Mouse (Mus musculus) hindbrain, postnatal 0 days (tissue): ENCODE results near the gene Scg5. TPM values are rescaled to one million over a fixed set of nuclear protein-coding genes. Genes with fewer than 3 reads are reported as not detected.

Source experiments
- ATAC-seq: fragments of 200-750 bp; cut with Nextera tagmentation; 2 replicates; pipeline ENCODE4 v1.8.0; 2017; ENCODE audit warnings: mild to moderate bottlenecking, moderate TSS enrichment, moderate library complexity
- DNase-seq: peaks from one replicate; pipeline ENCODE4 v3.0.0-alpha.2; 2015; ENCODE audit warnings: low spot score
- H3K27ac ChIP-seq: fragments of 300-500 bp; sonication (generic); 2 replicates; pipeline ENCODE4 v1.5.1; 2014; ENCODE audit warnings: mild to moderate bottlenecking
- H3K27me3 ChIP-seq: fragments of 300-500 bp; sonication (generic); 2 replicates; pipeline ENCODE4 v1.6.1; 2014; ENCODE audit warnings: low read length, mixed read lengths; ENCODE audit not compliant: insufficient read depth
- H3K36me3 ChIP-seq: fragments of 300-500 bp; sonication (generic); 2 replicates; pipeline ENCODE4 v1.6.1; 2014; ENCODE audit warnings: low read length, mixed read lengths; ENCODE audit not compliant: insufficient read depth
- H3K4me1 ChIP-seq: fragments of 300-500 bp; sonication (generic); 2 replicates; pipeline ENCODE4 v1.6.1; 2014; ENCODE audit warnings: antibody characterized with exemption, low read length, mixed read lengths; ENCODE audit not compliant: insufficient read depth
- H3K4me2 ChIP-seq: fragments of 300-500 bp; sonication (generic); 2 replicates; pipeline ENCODE4 v1.6.1; 2014; ENCODE audit warnings: low read depth, mild to moderate bottlenecking, low read length, moderate library complexity, mixed read lengths
- H3K4me3 ChIP-seq: fragments of 300-500 bp; sonication (generic); 2 replicates; pipeline ENCODE4 v1.5.1; 2014; ENCODE audit warnings: low read length
- H3K9ac ChIP-seq: fragments of 300-500 bp; sonication (generic); replicated peaks from 2 replicates; pipeline ENCODE4 v1.6.1; 2014; ENCODE audit warnings: mild to moderate bottlenecking, low read length, moderate library complexity, mixed read lengths
- H3K9me3 ChIP-seq: fragments of 300-500 bp; sonication (generic); 2 replicates; pipeline ENCODE4 v1.6.1; 2016; ENCODE audit warnings: low read length, mixed read lengths
- CTCF ChIP-seq: IDR thresholded peaks from 2 replicates; pipeline ENCODE4 v1.5.1; 2016; ENCODE audit warnings: antibody characterized with exemption, control low read depth, low read depth
- WGBS: fragments of 180-500 bp; shearing (Covaris S2); extraction: QIAGEN DNeasy Blood & Tissue Kit; methylation state at CpG from one replicate; pipeline ENCODE4 v1.1.7; 2014; 5-methylcytosine and 5-hydroxymethylcytosine counted together
- polyA plus RNA-seq: library from polyadenylated mRNA; unstranded; fragments of >200 nt; fragmentation: Nextera tagmentation; extraction: Ambion mirVana; gene quantifications from 2 replicates; pipeline ENCODE4 v1.2.1, GENCODE M21; 2015
- total RNA-seq: library from RNA; depleted of rRNA; stranded (reverse); fragments of >200 nt; gene quantifications from 2 replicates; pipeline ENCODE4 v1.2.3, GENCODE M21; 2014; rRNA removed

Scg5 gene
- 202 and 203 TPM in 2 replicates for total RNA-seq
- 348 and 362 TPM in 2 replicates for polyA plus RNA-seq

DNA sequence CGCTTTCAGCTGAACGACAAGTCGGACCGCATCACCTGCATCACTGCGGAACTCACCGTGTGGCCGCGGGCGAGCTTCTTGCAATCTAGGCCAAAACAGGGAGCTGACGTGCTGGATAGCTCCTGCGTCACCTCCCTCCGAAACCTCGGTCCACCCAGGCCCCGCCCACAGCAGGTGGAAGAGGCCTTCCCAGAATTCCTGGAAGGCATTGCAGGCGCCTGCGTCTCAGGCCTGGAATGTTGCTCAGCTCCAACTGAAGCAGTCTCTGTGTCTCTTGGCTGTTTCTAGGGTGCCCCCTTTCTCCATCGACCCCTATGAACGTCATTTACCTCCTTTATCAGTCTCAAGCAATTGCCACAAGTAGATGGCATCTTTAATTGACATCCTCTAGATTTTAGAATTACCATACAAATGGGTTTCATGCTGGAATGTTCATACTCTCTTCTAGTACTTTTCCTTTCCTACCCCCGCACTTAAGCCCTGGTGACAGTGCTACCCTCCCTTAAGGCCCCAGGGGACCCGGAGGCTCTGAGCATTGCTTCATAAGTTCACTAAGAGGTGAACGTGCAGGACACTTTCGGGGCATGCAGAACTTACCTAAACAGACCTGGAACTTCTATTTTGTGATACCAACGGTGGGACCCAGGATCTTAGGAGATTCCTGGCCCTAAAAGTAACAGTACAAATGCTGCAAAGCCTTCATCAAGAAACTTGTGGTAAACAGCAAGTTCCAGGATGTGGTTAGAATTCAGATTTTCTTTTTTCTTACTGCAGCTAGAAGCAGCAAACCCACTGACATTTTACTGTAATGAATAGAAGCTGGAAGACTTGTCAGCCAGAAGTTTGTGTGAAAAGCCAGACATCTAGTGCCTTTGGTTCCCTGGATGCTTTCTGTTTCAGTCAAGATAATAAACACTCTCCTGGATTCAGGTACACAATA lies at the start of gene Scg5:
Gene Scg5, minus strand, starts transcription at position 179 of the 940 bp plus-strand sequence.
- WGBS: 12% methylated on average over 23 of the region's 23 CpGs
- peak within 1 kb of the TSS; percentile 49 for H3K4me3 ChIP-seq
- peak within 1 kb of the TSS; percentile 93 for H3K27ac ChIP-seq
- peak; percentile 97 for ATAC-seq
- no peaks in the 10 kb centered on the region for H3K9me3 ChIP-seq
- 0 out of 2 replicates have a peak, but pooled peaks have one; percentile 6 for TF ChIP-seq CTCF
- peaks cover 5% of the 10 kb centered on the region; the same call in 1 of the 2 replicates for H3K36me3 ChIP-seq
- peak within 1 kb of the TSS; percentile 66 for H3K9ac ChIP-seq
- H3K4me2 ChIP-seq: peak within 1 kb of the TSS; percentile 71
- peak; percentile 96 for DNase-seq
- no peaks in the 10 kb centered on the region for H3K27me3 ChIP-seq
- peaks cover 21% of the 10 kb centered on the region for H3K4me1 ChIP-seq

DNA sequence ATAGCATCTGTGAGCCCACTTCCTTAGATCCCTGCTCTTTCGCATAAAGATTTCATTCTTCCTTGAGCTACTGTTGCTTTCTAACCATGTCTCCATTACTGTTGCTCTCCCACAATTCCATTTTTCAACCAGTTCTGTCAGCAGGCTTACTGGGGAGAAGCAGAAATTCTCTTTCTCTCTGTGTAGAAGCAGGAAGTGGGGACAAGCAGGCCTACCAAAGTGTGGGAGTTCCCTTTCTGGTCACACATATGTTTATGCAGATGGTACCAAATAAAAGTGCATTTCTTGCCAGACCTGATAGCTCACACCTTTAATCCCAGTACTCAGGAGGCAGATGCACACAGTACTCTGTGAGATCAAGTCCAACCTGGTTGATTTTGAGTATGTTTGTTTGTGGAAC lies 41.2 kb upstream of the Scg5 start:
- DNase-seq (no peak), ATAC-seq (no peak)
- Histone ChIP-seq H3K27ac (no peak overlapping the region), H3K9ac (no peak overlapping the region), H3K4me3 (no peak overlapping the region), H3K9me3 (no peaks in the 10 kb centered on the region), H3K36me3 (no peaks in the 10 kb centered on the region), H3K4me1 (no peaks in the 10 kb centered on the region), H3K4me2 (no peak overlapping the region), H3K27me3 (no peaks in the 10 kb centered on the region)
- WGBS: 88% methylated on average over 1 of the region's 1 CpGs
- TF ChIP-seq CTCF: no peak

DNA sequence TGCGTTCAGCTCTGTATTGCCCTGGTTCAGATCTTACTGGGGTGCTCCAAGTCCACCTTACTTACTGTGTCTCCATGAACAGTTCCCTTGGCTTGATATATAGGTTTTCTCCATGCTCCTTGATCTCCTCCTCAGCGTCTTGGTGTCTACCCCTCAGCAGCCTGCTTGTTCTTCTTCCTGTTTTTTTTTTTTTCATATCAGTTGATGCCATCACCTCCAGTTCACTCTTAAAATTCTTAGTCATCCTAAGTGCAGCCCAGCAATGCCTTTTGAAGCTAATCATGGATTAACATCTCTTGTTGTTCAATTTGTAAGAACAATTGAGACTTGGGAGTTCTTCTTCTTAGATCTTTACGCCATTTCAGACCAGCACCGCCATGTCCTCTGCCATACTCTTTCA lies 39.5 kb upstream of the Scg5 start:
- Histone ChIP-seq H3K4me1 (no peaks in the 10 kb centered on the region), H3K27ac (no peak overlapping the region), H3K36me3 (no peaks in the 10 kb centered on the region), H3K4me3 (no peak overlapping the region), H3K27me3 (no peaks in the 10 kb centered on the region), H3K9me3 (no peaks in the 10 kb centered on the region), H3K4me2 (no peak overlapping the region), H3K9ac (no peak overlapping the region)
- DNase-seq (no peak), ATAC-seq (no peak)
- TF ChIP-seq CTCF: no peak
- WGBS: 79% methylated on average over 4 of the region's 4 CpGs

DNA sequence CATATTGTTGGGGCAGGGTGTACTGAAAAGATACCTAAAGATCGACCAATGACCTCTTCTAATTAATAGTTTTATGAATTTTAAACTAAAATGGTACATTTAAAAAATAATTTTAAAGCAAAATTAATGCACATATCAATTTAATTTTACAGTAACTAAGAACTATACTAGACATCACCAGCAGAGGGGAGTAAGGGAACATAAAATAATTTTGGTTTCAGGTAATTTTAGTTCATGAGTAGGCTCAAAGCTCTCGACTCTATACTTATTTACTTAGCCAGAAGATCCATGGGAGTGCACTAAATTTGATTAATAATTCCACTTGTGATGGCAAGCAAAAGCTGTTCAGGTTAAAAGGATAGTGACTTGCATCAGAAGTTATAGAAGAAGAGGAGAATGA lies 37.2 kb upstream of the Scg5 start:
- Histone ChIP-seq H3K4me1 (no peaks in the 10 kb centered on the region), H3K36me3 (no peaks in the 10 kb centered on the region), H3K4me2 (no peak overlapping the region), H3K27ac (no peak overlapping the region), H3K9ac (no peak overlapping the region), H3K27me3 (no peaks in the 10 kb centered on the region), H3K4me3 (no peak overlapping the region), H3K9me3 (no peaks in the 10 kb centered on the region)
- TF ChIP-seq CTCF: peak; percentile 60
- WGBS: 33% methylated on average over 2 of the region's 2 CpGs
- DNase-seq (peak; percentile 56), ATAC-seq (no peak)

DNA sequence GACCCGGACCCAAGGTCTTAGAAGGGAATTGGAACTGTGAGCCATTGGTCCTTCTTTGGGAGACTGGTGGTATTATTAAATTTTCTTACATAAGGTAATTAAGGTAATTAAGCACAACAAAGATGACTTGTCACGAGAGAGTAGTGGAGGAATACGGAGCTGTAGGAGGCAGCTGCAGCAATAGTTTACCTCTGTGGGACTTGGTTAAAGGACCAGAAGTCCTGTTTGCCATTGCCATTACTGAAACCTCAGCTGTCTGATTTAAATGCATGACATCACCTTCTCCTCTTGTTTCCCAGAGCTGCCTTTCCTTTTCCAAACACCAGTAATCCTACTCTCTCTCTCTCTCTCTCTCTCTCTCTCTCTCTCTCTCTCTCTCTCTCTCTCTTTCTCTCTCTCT lies 20.2 kb upstream of the Scg5 start:
- no peaks in the 10 kb centered on the region for H3K27me3 ChIP-seq
- peak overlapping the region; percentile 98 for H3K4me2 ChIP-seq
- H3K9me3 ChIP-seq: no peaks in the 10 kb centered on the region
- DNase-seq: no peak
- H3K36me3 ChIP-seq: no peaks in the 10 kb centered on the region
- TF ChIP-seq CTCF: no peak
- H3K9ac ChIP-seq: peak overlapping the region; percentile 53
- H3K27ac ChIP-seq: peak overlapping the region; percentile 76
- H3K4me3 ChIP-seq: peak overlapping the region; percentile 81
- WGBS: 0% methylated on average over 3 of the region's 3 CpGs
- no peaks in the 10 kb centered on the region; the same call in 1 of the 2 replicates for H3K4me1 ChIP-seq
- ATAC-seq: peak; percentile 72

DNA sequence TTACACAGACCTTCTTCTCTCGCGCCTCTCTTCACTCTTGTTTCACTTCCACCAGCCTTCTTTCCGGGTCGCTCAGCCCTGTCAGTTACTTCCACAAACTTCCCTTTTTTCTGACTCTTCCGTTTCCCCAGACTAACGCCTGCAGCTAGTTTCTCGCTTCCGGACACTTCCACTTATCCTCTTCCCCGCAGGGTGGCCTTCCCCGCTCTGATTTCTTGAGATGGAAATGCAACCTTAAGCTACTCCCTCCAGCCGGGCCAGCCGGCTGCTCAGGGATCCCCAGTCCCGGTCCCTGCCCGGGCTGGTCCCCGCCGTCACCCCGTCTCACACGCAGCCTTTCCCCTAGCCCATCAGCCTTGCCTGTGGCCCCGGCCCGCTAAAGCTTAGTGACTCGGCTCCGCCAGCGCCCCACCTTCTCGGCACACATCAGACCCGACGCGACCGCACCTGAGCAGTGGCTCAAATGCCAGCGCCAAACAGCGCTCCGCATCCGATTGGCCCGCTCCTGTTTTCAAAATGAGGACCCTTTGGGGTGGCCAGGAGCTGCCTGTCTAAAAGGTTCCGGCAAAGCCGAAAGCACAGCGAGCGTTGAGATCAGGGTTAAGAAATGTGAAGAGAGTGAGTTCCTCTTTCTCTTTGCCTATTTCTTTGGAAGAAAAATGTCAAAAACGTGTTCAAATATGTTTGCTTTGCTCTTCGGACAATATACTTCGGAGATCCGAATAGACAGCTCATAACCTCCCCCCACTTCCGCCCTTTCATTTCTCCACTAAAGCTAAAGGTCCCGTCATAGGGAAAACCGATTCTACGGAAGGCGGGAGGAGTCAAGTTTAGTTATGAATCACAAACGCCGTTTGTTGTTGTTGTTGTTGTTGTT lies 19.6 kb upstream of the Scg5 start, which contains the start of gene Arhgap11a:
Gene Arhgap11a, minus strand, starts transcription at position 417 of the 877 bp plus-strand sequence.
- Histone ChIP-seq H3K4me3 (peak within 1 kb of the TSS; percentile 81), H3K4me2 (peak within 1 kb of the TSS; percentile 98), H3K4me1 (no peaks in the 10 kb centered on the region; the same call in 1 of the 2 replicates), H3K9ac (peak within 1 kb of the TSS; percentile 53), H3K27me3 (no peaks in the 10 kb centered on the region), H3K27ac (peak within 1 kb of the TSS; percentile 76), H3K9me3 (no peaks in the 10 kb centered on the region), H3K36me3 (no peaks in the 10 kb centered on the region)
- ATAC-seq: peak; percentile 98
- under 1% methylated on average over 48 of the region's 48 CpGs for WGBS
- peak; percentile 98 for DNase-seq
- no peak for TF ChIP-seq CTCF
